Mouse (Mus musculus) midbrain, embryonic 10.5 days (tissue): ENCODE measurements around the gene Ctnnb1. TPM values are rescaled to one million over a fixed set of nuclear protein-coding genes. Genes with fewer than 3 reads are reported as not detected.

Source experiments
- DNase-seq: peaks from one replicate; pipeline ENCODE4 v3.0.0-alpha.2; 2017; ENCODE audit warnings: low spot score
- H3K27ac ChIP-seq: fragments of 300-500 bp; sonication (generic); replicated peaks from 2 replicates; pipeline ENCODE4 v1.5.1; 2016; ENCODE audit warnings: mild to moderate bottlenecking
- H3K27me3 ChIP-seq: fragments of 300-500 bp; sonication (generic); 2 replicates; pipeline ENCODE4 v1.6.1; 2016; ENCODE audit warnings: low read depth, mild to moderate bottlenecking; ENCODE audit not compliant: poor library complexity, severe bottlenecking
- H3K36me3 ChIP-seq: fragments of 300-500 bp; sonication (generic); 2 replicates; pipeline ENCODE4 v1.6.1; 2016; ENCODE audit warnings: mild to moderate bottlenecking, moderate library complexity
- H3K4me1 ChIP-seq: fragments of 300-500 bp; sonication (generic); 2 replicates; pipeline ENCODE4 v1.6.1; 2016
- H3K4me3 ChIP-seq: fragments of 300-500 bp; sonication (generic); 2 replicates; pipeline ENCODE4 v1.5.1; 2016; ENCODE audit warnings: mild to moderate bottlenecking, moderate library complexity
- H3K9me3 ChIP-seq: fragments of 300-500 bp; sonication (generic); replicated peaks from 2 replicates; pipeline ENCODE4 v1.6.1; 2016; ENCODE audit warnings: mild to moderate bottlenecking
- WGBS: fragments of 180-500 bp; shearing (Covaris S2); methylation state at CpG from one replicate; pipeline ENCODE4 v1.1.7; 2016; 5-methylcytosine and 5-hydroxymethylcytosine counted together
- polyA plus RNA-seq: library from polyadenylated mRNA; unstranded; fragments of >200 nt; fragmentation: Nextera tagmentation; extraction: Ambion mirVana; gene quantifications from 2 replicates; pipeline ENCODE4 v1.2.1, GENCODE M21; 2016

Ctnnb1 gene
- polyA plus RNA-seq, 1 experiment from 2014 or later: 633 TPM

GRCm38 (mm10) chr9:120932371-120932770, 3.4 kb downstream of the Ctnnb1 start:
- no peaks in the 10 kb centered on the region for H3K27me3 ChIP-seq
- no peak for DNase-seq
- H3K4me1 ChIP-seq: peaks cover 65% of the 10 kb centered on the region
- no peaks in the 10 kb centered on the region for H3K9me3 ChIP-seq
- peaks cover 3% of the 10 kb centered on the region for H3K36me3 ChIP-seq
- H3K4me3 ChIP-seq: no peak overlapping the region
- WGBS: 38% methylated on average over 6 of the region's 6 CpGs
- peak overlapping the region; percentile 65 for H3K27ac ChIP-seq

- no peaks in the 10 kb centered on the region for H3K9me3 ChIP-seq
- peak overlapping the region; percentile 97 for H3K27ac ChIP-seq
- peaks cover 9% of the 10 kb centered on the region for H3K36me3 ChIP-seq
- 5% methylated on average over 78 of the region's 78 CpGs for WGBS
- peak overlapping the region; percentile 93 for H3K4me3 ChIP-seq
- peaks cover 65% of the 10 kb centered on the region for H3K4me1 ChIP-seq
- DNase-seq: peak; percentile 97
- no peaks in the 10 kb centered on the region for H3K27me3 ChIP-seq
Measured at GRCm38 (mm10) chr9:120932797-120933586, 4.0 kb downstream of the Ctnnb1 start.

- Histone ChIP-seq H3K36me3 (peaks cover 14% of the 10 kb centered on the region), H3K9me3 (no peaks in the 10 kb centered on the region), H3K4me3 (peak overlapping the region; percentile 93), H3K27me3 (no peaks in the 10 kb centered on the region), H3K27ac (peak overlapping the region; percentile 97), H3K4me1 (peaks cover 65% of the 10 kb centered on the region)
- no peak for DNase-seq
- 4% methylated on average over 54 of the region's 58 CpGs for WGBS
Measured at GRCm38 (mm10) chr9:120933587-120933885, 4.5 kb downstream of the Ctnnb1 start.

- peaks cover 63% of the 10 kb centered on the region for H3K4me1 ChIP-seq
- no peaks in the 10 kb centered on the region for H3K9me3 ChIP-seq
- under 1% methylated on average over 55 of the region's 57 CpGs for WGBS
- DNase-seq: peak; percentile 83
- H3K4me3 ChIP-seq: peak overlapping the region; percentile 93
- H3K27ac ChIP-seq: peak overlapping the region; percentile 97
- peaks cover 16% of the 10 kb centered on the region for H3K36me3 ChIP-seq
- no peaks in the 10 kb centered on the region for H3K27me3 ChIP-seq
Measured at GRCm38 (mm10) chr9:120933886-120934758, 5.1 kb downstream of the Ctnnb1 start.

- 19% methylated on average over 14 of the region's 14 CpGs for WGBS
- Histone ChIP-seq H3K27ac (peak overlapping the region; percentile 97), H3K4me3 (peak overlapping the region; percentile 93), H3K4me1 (peaks cover 68% of the 10 kb centered on the region), H3K36me3 (peaks cover 24% of the 10 kb centered on the region), H3K9me3 (no peaks in the 10 kb centered on the region), H3K27me3 (no peaks in the 10 kb centered on the region)
- DNase-seq: no peak
Measured at GRCm38 (mm10) chr9:120934821-120935633, 6.0 kb downstream of the Ctnnb1 start.

GRCm38 (mm10) chr9:120935634-120935922, 6.6 kb downstream of the Ctnnb1 start:
- Histone ChIP-seq H3K4me1 (peaks cover 68% of the 10 kb centered on the region), H3K9me3 (no peaks in the 10 kb centered on the region), H3K36me3 (peaks cover 29% of the 10 kb centered on the region), H3K27me3 (no peaks in the 10 kb centered on the region), H3K27ac (0 out of 2 replicates have a peak overlapping the region, but pooled peaks have one; percentile 97), H3K4me3 (peak overlapping the region; percentile 93)
- no peak for DNase-seq
- 35% methylated on average over 4 of the region's 4 CpGs for WGBS

- DNase-seq: peak; percentile 62
- Histone ChIP-seq H3K4me1 (peaks cover 75% of the 10 kb centered on the region), H3K27ac (no peak overlapping the region), H3K36me3 (peaks cover 37% of the 10 kb centered on the region), H3K4me3 (peak overlapping the region; percentile 93), H3K27me3 (no peaks in the 10 kb centered on the region), H3K9me3 (no peaks in the 10 kb centered on the region)
- WGBS: 35% methylated on average over 8 of the region's 8 CpGs
Measured at GRCm38 (mm10) chr9:120936351-120936750, 7.3 kb downstream of the Ctnnb1 start.

GRCm38 (mm10) chr9:120940858-120941257, 11.8 kb downstream of the Ctnnb1 start:
- WGBS: 82% methylated on average over 3 of the region's 3 CpGs
- H3K36me3 ChIP-seq: peaks cover 67% of the 10 kb centered on the region
- H3K4me1 ChIP-seq: peaks cover 76% of the 10 kb centered on the region

GRCm38 (mm10) chr9:120943757-120944156, 14.7 kb downstream of the Ctnnb1 start:
- no peaks in the 10 kb centered on the region for H3K27me3 ChIP-seq
- H3K27ac ChIP-seq: no peak overlapping the region
- 92% methylated on average over 1 of the region's 1 CpGs for WGBS
- peaks cover 60% of the 10 kb centered on the region for H3K36me3 ChIP-seq
- no peaks in the 10 kb centered on the region for H3K9me3 ChIP-seq
- H3K4me1 ChIP-seq: peaks cover 48% of the 10 kb centered on the region
- no peak for DNase-seq
- H3K4me3 ChIP-seq: no peak overlapping the region

More at GRCm38 (mm10) chr9:120940858-120941257, 11.8 kb downstream of the Ctnnb1 start:
- Histone ChIP-seq H3K4me3 (no peak overlapping the region), H3K27me3 (no peaks in the 10 kb centered on the region), H3K27ac (no peak overlapping the region), H3K9me3 (no peaks in the 10 kb centered on the region)
- DNase-seq: no peak

GRCm38 (mm10) chr9:120944211-120944610, 15.2 kb downstream of the Ctnnb1 start:
- 84% methylated on average over 3 of the region's 3 CpGs for WGBS

GRCm38 (mm10) chr9:120946131-120946530, 17.1 kb downstream of the Ctnnb1 start:
- H3K27me3 ChIP-seq: no peaks in the 10 kb centered on the region
- H3K9me3 ChIP-seq: no peaks in the 10 kb centered on the region
- H3K36me3 ChIP-seq: peaks cover 60% of the 10 kb centered on the region
- DNase-seq: no peak
- peaks cover 28% of the 10 kb centered on the region for H3K4me1 ChIP-seq
- WGBS: 92% methylated on average over 8 of the region's 8 CpGs
- H3K27ac ChIP-seq: no peak overlapping the region
- H3K4me3 ChIP-seq: no peak overlapping the region

More at GRCm38 (mm10) chr9:120944211-120944610, 15.2 kb downstream of the Ctnnb1 start:
- no peaks in the 10 kb centered on the region for H3K9me3 ChIP-seq
- peaks cover 47% of the 10 kb centered on the region for H3K4me1 ChIP-seq
- no peak overlapping the region for H3K27ac ChIP-seq
- DNase-seq: no peak
- H3K36me3 ChIP-seq: peaks cover 63% of the 10 kb centered on the region
- H3K27me3 ChIP-seq: no peaks in the 10 kb centered on the region
- H3K4me3 ChIP-seq: no peak overlapping the region

- H3K4me1 ChIP-seq: peaks cover 6% of the 10 kb centered on the region; the same call in 1 of the 2 replicates
- peaks cover 61% of the 10 kb centered on the region for H3K36me3 ChIP-seq
- no peak overlapping the region for H3K4me3 ChIP-seq
- 89% methylated on average over 1 of the region's 1 CpGs for WGBS
- H3K27ac ChIP-seq: no peak overlapping the region
- DNase-seq: no peak
- H3K9me3 ChIP-seq: no peaks in the 10 kb centered on the region
- H3K27me3 ChIP-seq: no peaks in the 10 kb centered on the region
Measured at GRCm38 (mm10) chr9:120948832-120949231, 19.8 kb downstream of the Ctnnb1 start.
